Mouse (Mus musculus) CH12.LX (cell line): ENCODE data around the gene Prr18. TPM values are rescaled to one million over a fixed set of nuclear protein-coding genes. Genes with fewer than 3 reads are reported as not detected.

Experiments
- DNase-seq: peaks from one replicate; pipeline ENCODE4 v3.0.0-alpha.2; 2013; ENCODE audit errors: extremely low read depth
- H3K27ac ChIP-seq: 2 replicates; pipeline ENCODE4 v1.5.1; 2012; ENCODE audit warnings: low read depth, mild to moderate bottlenecking, control low read depth, moderate library complexity; ENCODE audit not compliant: insufficient read depth
- H3K27me3 ChIP-seq: replicated peaks from 2 replicates; pipeline ENCODE3; 2012; ENCODE audit warnings: inconsistent platforms
- H3K36me3 ChIP-seq, 2 experiments: replicated peaks in 1 of 2; 2 replicates each; pipeline versions ENCODE3 to v1.6.1; 2012; ENCODE audit warnings: inconsistent platforms in 1 of 2, low read length in 1 of 2, mild to moderate bottlenecking in 1 of 2, mixed read lengths in 1 of 2, moderate library complexity in 1 of 2; ENCODE audit not compliant: control insufficient read depth in 1 of 2, insufficient read depth in 1 of 2
- H3K4me1 ChIP-seq, 2 experiments: 2 replicates each; pipeline ENCODE4 v1.6.1; 2012; ENCODE audit warnings: inconsistent platforms in 1 of 2, moderate library complexity in 1 of 2; ENCODE audit not compliant: insufficient read depth in 2 of 2, control insufficient read depth in 1 of 2
- H3K4me2 ChIP-seq: 2 replicates; pipeline ENCODE4 v1.6.1; 2012; ENCODE audit warnings: low read depth, mild to moderate bottlenecking, control low read depth; ENCODE audit not compliant: poor library complexity, insufficient read depth, severe bottlenecking
- H3K4me3 ChIP-seq, 3 experiments: fragments of 150-350 bp in 1 of 3; sonication (generic) in 1 of 3; replicated peaks in 1 of 3; 2 replicates each; pipeline versions ENCODE3 to v1.5.1; 2011 to 2012; ENCODE audit warnings: low read depth in 2 of 3, low read length in 2 of 3, mild to moderate bottlenecking in 2 of 3, moderate library complexity in 2 of 3, control low read depth in 1 of 3, improper control_type of control experiment in 1 of 3, inconsistent platforms in 1 of 3, mixed read lengths in 1 of 3; ENCODE audit not compliant: poor library complexity in 1 of 3
- H3K79me2 ChIP-seq: replicated peaks from 2 replicates; pipeline ENCODE4 v1.6.1; 2012; ENCODE audit warnings: mild to moderate bottlenecking, moderate library complexity; ENCODE audit not compliant: control insufficient read depth, poor library complexity, insufficient read depth, severe bottlenecking; ENCODE audit errors: extremely low read depth
- H3K9ac ChIP-seq: 2 replicates; pipeline ENCODE4 v1.6.1; 2012; ENCODE audit warnings: low read depth, mild to moderate bottlenecking, control low read depth, moderate library complexity; ENCODE audit not compliant: insufficient read depth
- H3K9me3 ChIP-seq: replicated peaks from 2 replicates; pipeline ENCODE3; 2012; ENCODE audit warnings: low read length, inconsistent platforms, mixed read lengths
- CHD1 ChIP-seq: IDR thresholded peaks from 2 replicates; pipeline ENCODE4 v1.6.1; 2012; ENCODE audit warnings: low read depth, low read length, improper control_type of control experiment, inconsistent platforms
- CHD2 ChIP-seq: IDR thresholded peaks from 2 replicates; pipeline ENCODE4 v1.6.1; 2011; ENCODE audit warnings: low read length, improper control_type of control experiment
- CTCF ChIP-seq, 2 experiments: IDR thresholded peaks in 1 of 2; conservative IDR thresholded peaks in 1 of 2; 2 replicates each; pipeline ENCODE4 v1.5.1; 2011 to 2012; ENCODE audit warnings: low read depth in 2 of 2, low read length in 2 of 2, improper control_type of control experiment in 1 of 2, inconsistent platforms in 1 of 2, mild to moderate bottlenecking in 1 of 2, moderate library complexity in 1 of 2
- E2F4 ChIP-seq: IDR thresholded peaks from 2 replicates; pipeline ENCODE4 v1.6.1; 2011; ENCODE audit warnings: low read depth, low read length, improper control_type of control experiment; ENCODE audit not compliant: insufficient replicate concordance
- ELF1 ChIP-seq: IDR thresholded peaks from 2 replicates; pipeline ENCODE4 v1.6.1; 2014; ENCODE audit warnings: low read depth, mild to moderate bottlenecking, inconsistent platforms, low read length, improper control_type of control experiment
- EP300 ChIP-seq: IDR thresholded peaks from 2 replicates; pipeline ENCODE4 v1.6.1; 2011; ENCODE audit warnings: low read length, improper control_type of control experiment
- GABPA ChIP-seq: IDR thresholded peaks from 2 replicates; pipeline ENCODE4 v1.6.1; 2012; ENCODE audit warnings: low read depth, low read length, improper control_type of control experiment, inconsistent platforms; ENCODE audit not compliant: insufficient replicate concordance
- HCFC1 ChIP-seq: IDR thresholded peaks from 2 replicates; pipeline ENCODE4 v1.6.1; 2012; ENCODE audit warnings: low read depth, mild to moderate bottlenecking, inconsistent platforms, low read length, improper control_type of control experiment
- JUN ChIP-seq: IDR thresholded peaks from 2 replicates; pipeline ENCODE4 v1.6.1; 2011; ENCODE audit warnings: low read depth, mild to moderate bottlenecking, low read length, improper control_type of control experiment, moderate library complexity; ENCODE audit not compliant: insufficient read depth
- JUND ChIP-seq: conservative IDR thresholded peaks from 2 replicates; pipeline ENCODE4 v1.6.1; 2011; ENCODE audit warnings: low read depth, low read length, improper control_type of control experiment
- KAT2A ChIP-seq: IDR thresholded peaks from 2 replicates; pipeline ENCODE4 v1.6.1; 2012; ENCODE audit warnings: low read length, improper control_type of control experiment, inconsistent platforms; ENCODE audit not compliant: insufficient replicate concordance
- MAFK ChIP-seq: IDR thresholded peaks from 2 replicates; pipeline ENCODE4 v1.6.1; 2011; ENCODE audit warnings: low read length, improper control_type of control experiment; ENCODE audit not compliant: insufficient replicate concordance
- MEF2A ChIP-seq: IDR thresholded peaks from 2 replicates; pipeline ENCODE4 v1.6.1; 2014; ENCODE audit warnings: low read depth, mild to moderate bottlenecking, inconsistent platforms, low read length, improper control_type of control experiment, borderline replicate concordance
- MYC ChIP-seq: IDR thresholded peaks from 2 replicates; pipeline ENCODE4 v1.6.1; 2011; ENCODE audit warnings: low read depth, mild to moderate bottlenecking, improper control_type of control experiment, low read length
- NRF1 ChIP-seq: IDR thresholded peaks from 2 replicates; pipeline ENCODE4 v1.6.1; 2014; ENCODE audit warnings: low read depth, mild to moderate bottlenecking, inconsistent platforms, low read length, improper control_type of control experiment, moderate library complexity
- POLR2AphosphoS2 ChIP-seq: IDR thresholded peaks from 2 replicates; pipeline ENCODE4 v1.6.1; 2011; ENCODE audit warnings: low read depth, low read length, improper control_type of control experiment
- RCOR1 ChIP-seq: conservative IDR thresholded peaks from 2 replicates; pipeline ENCODE4 v1.6.1; 2012; ENCODE audit warnings: low read depth, mild to moderate bottlenecking, inconsistent platforms, low read length, improper control_type of control experiment
- SIN3A ChIP-seq: IDR thresholded peaks from 2 replicates; pipeline ENCODE4 v1.6.1; 2012; ENCODE audit warnings: low read length, improper control_type of control experiment, inconsistent platforms
- SMC3 ChIP-seq: IDR thresholded peaks from 2 replicates; pipeline ENCODE4 v1.6.1; 2011; ENCODE audit warnings: low read depth, low read length, improper control_type of control experiment
- TCF12 ChIP-seq: IDR thresholded peaks from 2 replicates; pipeline ENCODE4 v1.6.1; 2014; ENCODE audit warnings: low read depth, mild to moderate bottlenecking, inconsistent platforms, low read length, improper control_type of control experiment
- ZC3H11A ChIP-seq: IDR thresholded peaks from 2 replicates; pipeline ENCODE4 v1.6.1; 2012; ENCODE audit warnings: low read depth, mild to moderate bottlenecking, inconsistent platforms, low read length, improper control_type of control experiment
- ZKSCAN1 ChIP-seq: IDR thresholded peaks from 2 replicates; pipeline ENCODE4 v1.6.1; 2012; ENCODE audit warnings: low read depth, inconsistent platforms, low read length, improper control_type of control experiment, borderline replicate concordance
- ZMIZ1 ChIP-seq: IDR thresholded peaks from 2 replicates; pipeline ENCODE4 v1.6.1; 2012; ENCODE audit warnings: low read depth, mild to moderate bottlenecking, inconsistent platforms, low read length, improper control_type of control experiment
- ZNF384 ChIP-seq: IDR thresholded peaks from 2 replicates; pipeline ENCODE4 v1.6.1; 2012; ENCODE audit warnings: low read depth, low read length, improper control_type of control experiment, inconsistent platforms
- dilution Hi-C: fragments of 300-500 bp; cut with MboI; formaldehyde crosslinking; loops from 2 replicates; pipeline ENCODE4 v1.14.3; 2020; ENCODE audit warnings: low sequenced_read_pairs; ENCODE audit not compliant: extremely low pct_unique_long_range_greater_than_20kb, extremely low pct_ligation_motif_present
- in situ Hi-C: fragments of 300-500 bp; cut with MboI; formaldehyde crosslinking; loops from 3 replicates; pipeline ENCODE4 v1.14.3; 2019; ENCODE audit warnings: low sequenced_read_pairs, low pct_ligation_motif_present, low pct_unique_long_range_greater_than_20kb, mixed read lengths
- polyA plus RNA-seq: library from polyadenylated mRNA; unstranded; fragments of >175 nt; gene quantifications from 2 replicates; pipeline ENCODE4 v1.2.1, GENCODE M21; 2012; ENCODE audit warnings: low read depth; ENCODE audit not compliant: insufficient read length
- total RNA-seq, 2 experiments: library from RNA; depleted of rRNA; stranded (reverse); fragments of 300-350 nt in 1 of 2; fragments of >200 nt in 1 of 2; gene quantifications; 2 replicates each; pipeline ENCODE4 v1.2.3; 2012 to 2014

Gene Prr18
- total and polyA plus RNA-seq, 3 experiments = 0.07 to 0.12 (median 0.08) TPM

GRCm38 (mm10) chr17:8368570-8368969 is 31.3 kb downstream of the Prr18 start:
- dilution Hi-C loops (no loop called here), in situ Hi-C loops (no loop called here)
- Histone ChIP-seq H3K9me3 (no peaks in the 10 kb centered on the region), H3K4me3 (no peak overlapping the region), H3K36me3 (no peaks in the 10 kb centered on the region), H3K79me2 (no peaks in the 10 kb centered on the region), H3K27ac (no peak overlapping the region), H3K9ac (no peak overlapping the region), H3K4me2 (no peak overlapping the region), H3K4me1 (peaks cover 2 to 25% of the 10 kb centered on the region in 2 experiments; a peak in 2 of 4 replicates), H3K27me3 (peaks cover 11% of the 10 kb centered on the region)
- no peak for TF ChIP-seq TCF12
- TF ChIP-seq ZNF384 = no peak
- TF ChIP-seq JUND = no peak
- no peak for TF ChIP-seq HCFC1
- no peak for DNase-seq

GRCm38 (mm10) chr17:8369171-8369570 is 31.9 kb downstream of the Prr18 start:
- H3K4me1 ChIP-seq = peaks cover 2 to 25% of the 10 kb centered on the region in 2 experiments; a peak in 2 of 4 replicates
- DNase-seq = no peak
- in situ Hi-C loops (no loop called here), dilution Hi-C loops (no loop called here)
- H3K4me3 ChIP-seq = no peak overlapping the region
- no peaks in the 10 kb centered on the region for H3K79me2 ChIP-seq
- peaks cover 7% of the 10 kb centered on the region for H3K27me3 ChIP-seq
- no peak overlapping the region for H3K4me2 ChIP-seq
- no peak overlapping the region for H3K27ac ChIP-seq
- no peaks in the 10 kb centered on the region for H3K36me3 ChIP-seq
- TF ChIP-seq KAT2A = no peak
- TF ChIP-seq CHD2 = no peak
- no peak for TF ChIP-seq POLR2AphosphoS2
- TF ChIP-seq ZMIZ1 = no peak
- TF ChIP-seq E2F4 = no peak
- TF ChIP-seq MYC = no peak
- no peak for TF ChIP-seq GABPA
- no peak for TF ChIP-seq ELF1
- TF ChIP-seq ZC3H11A = no peak
- no peaks in the 10 kb centered on the region for H3K9me3 ChIP-seq
- no peak overlapping the region for H3K9ac ChIP-seq

GRCm38 (mm10) chr17:8370634-8371229 is 33.5 kb downstream of the Prr18 start:
- no peak overlapping the region for H3K9ac ChIP-seq
- dilution Hi-C loops = no loop called here
- H3K4me2 ChIP-seq = no peak overlapping the region
- H3K27ac ChIP-seq = no peak overlapping the region
- no peak overlapping the region for H3K4me3 ChIP-seq
- no peak for DNase-seq
- H3K9me3 ChIP-seq = no peaks in the 10 kb centered on the region
- no peaks in the 10 kb centered on the region for H3K79me2 ChIP-seq
- H3K4me1 ChIP-seq = peaks cover 2 to 25% of the 10 kb centered on the region in 2 experiments; a peak in 2 of 4 replicates
- in situ Hi-C loops = loop anchor here (5.0 to 10.0 kb wide), 3 partner anchors 56 to 173 kb away; partner anchors contain the start of genes Mpc1 and Sft2d1
- H3K27me3 ChIP-seq = peaks cover 1% of the 10 kb centered on the region
- no peaks in the 10 kb centered on the region for H3K36me3 ChIP-seq
- TF ChIP-seq JUN = no peak
- TF ChIP-seq JUND = no peak
- TF ChIP-seq NRF1 = no peak
- TF ChIP-seq EP300 = no peak
- no peak for TF ChIP-seq CHD2
- no peak for TF ChIP-seq GABPA
- TF ChIP-seq ZMIZ1 = no peak
- TF ChIP-seq RCOR1 = no peak
- no peak for TF ChIP-seq CHD1
- TF ChIP-seq CTCF (conservative IDR thresholded peaks at IDR 0.05 in 1 of 2, IDR thresholded peaks at IDR 0.05 in 1 of 2; ENCODE audit: low read depth in 2 of 2, low read length in 2 of 2) = no peak
- TF ChIP-seq MAFK = no peak
- TF ChIP-seq HCFC1 = no peak
- TF ChIP-seq MEF2A = no peak
- no peak for TF ChIP-seq ZKSCAN1
- TF ChIP-seq ZNF384 = no peak
- TF ChIP-seq KAT2A = no peak
- TF ChIP-seq SMC3 = no peak
- TF ChIP-seq SIN3A = no peak
